Comparison of ENCODE assay signal across 8 mouse cellular contexts in the genomic region with DNA sequence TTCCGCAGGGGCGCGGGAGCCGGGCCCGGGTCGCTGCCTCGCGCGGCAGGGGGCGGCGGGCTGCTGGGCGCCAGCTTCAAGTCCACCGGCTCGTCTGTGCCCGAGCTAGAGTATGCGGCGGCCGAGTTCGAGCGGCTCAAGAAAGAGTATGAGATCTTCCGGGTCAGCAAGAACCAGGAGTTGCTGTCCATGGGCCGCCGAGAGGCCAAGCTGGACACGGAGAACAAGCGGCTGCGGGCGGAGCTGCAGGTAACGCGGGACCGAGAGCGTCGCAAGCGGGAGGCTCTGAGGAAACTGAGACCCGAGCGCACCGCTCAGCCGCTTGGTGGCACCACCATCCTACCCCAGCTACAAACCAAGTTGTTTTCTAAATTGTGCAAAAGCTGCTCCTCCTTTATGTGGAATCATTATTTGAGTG. TPM values are rescaled to one million over a fixed set of nuclear protein-coding genes. Genes with fewer than 3 reads are reported as not detected.
DNase-seq lines count a peak whose midpoint lies in the region; ATAC-seq lines count a peak whose summit lies in the region.

No protein-coding gene starts in this region.

- no peaks in the 10 kb centered on the region for H3K36me3 ChIP-seq in hindbrain, embryonic 12.5 days

- peak overlapping the region; percentile 78 for H3K9ac ChIP-seq in hindbrain, embryonic 12.5 days

- H3K4me3 ChIP-seq in hindbrain, embryonic 12.5 days, result peak overlapping the region; percentile 71

- H3K4me2 ChIP-seq in hindbrain, embryonic 12.5 days (replicated peaks), result peak overlapping the region; percentile 67

- intact Hi-C loops in left cerebral cortex, postnatal 4 days (cut with DNase I), result no loop called here

- peak; percentile 59 for ATAC-seq in hindbrain, embryonic 12.5 days (ENCODE audit: low FRiP score)
- peak; percentile 60 for ATAC-seq in megakaryocyte-erythroid progenitor cell, adult 5-6 weeks (replicated peaks; ENCODE audit: low FRiP score, low TSS enrichment, poor library complexity, severe bottlenecking)

- peak; percentile 80 for DNase-seq in adrenal gland, postnatal 10 days
- no peak for DNase-seq in adrenal gland, adult (ENCODE audit: inconsistent age in 2 of 2, low spot score in 1 of 2)
- DNase-seq in CD8-positive naive resting alpha-beta T cell, adult 2 months (ENCODE audit: low read depth in 2 of 2, low spot score in 2 of 2), result peak; percentile 52 to 62
- DNase-seq in embryo, embryonic 10.5 days (ENCODE audit: low spot score), result peak; percentile 87
- DNase-seq in left cerebral cortex, postnatal 4 days, result peak; percentile 76
- peak; percentile 29 to 46 for DNase-seq in spleen, postnatal 14 days (ENCODE audit: low spot score in 2 of 2)

- WGBS in hindbrain, embryonic 12.5 days, result under 1% methylated on average over 37 of the region's 37 CpGs

- H3K27ac ChIP-seq in hindbrain, embryonic 12.5 days, result peak overlapping the region; percentile 84

- H3K9me3 ChIP-seq in hindbrain, embryonic 12.5 days (replicated peaks), result no peaks in the 10 kb centered on the region

- peaks cover 11% of the 10 kb centered on the region; the same call in 1 of the 2 replicates for H3K4me1 ChIP-seq in hindbrain, embryonic 12.5 days

- peaks cover 5% of the 10 kb centered on the region; the same call in 1 of the 2 replicates for H3K27me3 ChIP-seq in hindbrain, embryonic 12.5 days

RNA-seq across cellular contexts. Expression of gene Nphp3, which starts 0.6 kb away (rescaled TPM):
- total RNA-seq in adrenal gland, postnatal 10 days (2021), result 1 to 10 TPM; 3.9 to 5.2 TPM
- polyA plus RNA-seq in hindbrain, embryonic 12.5 days (2016; fragmentation: Nextera tagmentation; extraction: Ambion mirVana), result 6.6 and 7.3 TPM in 2 replicates
- total RNA-seq in left cerebral cortex, postnatal 4 days (2021), result 10 to 100 TPM in 1 of 2 experiments, 1 to 10 TPM in 1; 8.9 to 10.0 TPM
- 8.2 and 9.3 TPM in 2 replicates for total RNA-seq in megakaryocyte-erythroid progenitor cell, adult 5-6 weeks (2014; fragmentation: Nextera tagmentation)
- total RNA-seq in megakaryocyte-erythroid progenitor cell, adult 5-6 weeks (2017), result 3.7 and 6.4 TPM in 2 replicates

RNA-seq across cellular contexts. Expression of gene Gm28305, which starts 37.5 kb away (rescaled TPM):
- total RNA-seq in adrenal gland, postnatal 10 days (2021), result not detected
- polyA plus RNA-seq in hindbrain, embryonic 12.5 days (2016; fragmentation: Nextera tagmentation; extraction: Ambion mirVana), result not detected in 2 replicates
- not detected for total RNA-seq in left cerebral cortex, postnatal 4 days (2021)
- total RNA-seq in megakaryocyte-erythroid progenitor cell, adult 5-6 weeks (2014; fragmentation: Nextera tagmentation), result 8.2 TPM in 1 of 2 replicates, not detected in the other
- not detected in 2 replicates for total RNA-seq in megakaryocyte-erythroid progenitor cell, adult 5-6 weeks (2017)

Comparison
In these comparisons a context has a peak if more than half of its experiments do, and no peak if none do; other contexts are left out.
1. DNase-seq: peak in adrenal gland, postnatal 10 days (single experiment), CD8-positive naive resting alpha-beta T cell, adult 2 months (2 of 2), embryo, embryonic 10.5 days (single experiment), left cerebral cortex, postnatal 4 days (single experiment) and spleen, postnatal 14 days (2 of 2); none in adrenal gland, adult (0 of 2).